Mouse (Mus musculus) C2C12 (cell line): Measurements from ENCODE around the gene Pecr. TPM values are rescaled to one million over a fixed set of nuclear protein-coding genes. Genes with fewer than 3 reads are reported as not detected.
A peak's percentile ranks its signal among the peaks of the same experiment; 100 is the strongest.

Source experiments
- H3K27me3 ChIP-seq: one replicate; pipeline ENCODE4 v1.6.1; 2011; ENCODE audit not compliant: control insufficient read depth, insufficient read depth, insufficient read length
- H3K36me3 ChIP-seq: one replicate; pipeline ENCODE4 v1.6.1; 2011; ENCODE audit not compliant: control insufficient read depth, insufficient read depth
- H3K4me3 ChIP-seq: one replicate; pipeline ENCODE4 v1.5.1; 2011; ENCODE audit warnings: mild to moderate bottlenecking, control low read depth; ENCODE audit not compliant: poor library complexity, insufficient read depth, severe bottlenecking
- H3K79me2 ChIP-seq: one replicate; pipeline ENCODE4 v1.6.1; 2011; ENCODE audit not compliant: control insufficient read depth, insufficient read depth
- H3K79me3 ChIP-seq: one replicate; pipeline ENCODE4 v1.6.1; 2011; ENCODE audit warnings: low read depth, control low read depth
- H3ac ChIP-seq: one replicate; pipeline ENCODE3; 2011; ENCODE audit warnings: low read depth; ENCODE audit not compliant: control insufficient read depth, insufficient read length
- CEBPB ChIP-seq: IDR thresholded peaks from one replicate; pipeline ENCODE4 v1.6.1; 2011; ENCODE audit warnings: low read depth, mild to moderate bottlenecking, control low read depth, moderate library complexity
- CTCF ChIP-seq: IDR thresholded peaks from one replicate; pipeline ENCODE4 v1.5.1; 2011; ENCODE audit not compliant: control insufficient read depth, insufficient read depth, insufficient read length
- FOSL1 ChIP-seq: IDR thresholded peaks from one replicate; pipeline ENCODE4 v1.8.0; 2011; ENCODE audit warnings: mild to moderate bottlenecking, low read length; ENCODE audit not compliant: poor library complexity, insufficient read depth, severe bottlenecking
- MAX ChIP-seq: IDR thresholded peaks from one replicate; pipeline ENCODE4 v1.6.1; 2011; ENCODE audit warnings: mild to moderate bottlenecking, control low read depth
- MYOD1 ChIP-seq: IDR thresholded peaks from one replicate; pipeline ENCODE4 v1.6.1; 2011; ENCODE audit warnings: low read depth; ENCODE audit not compliant: control insufficient read depth, insufficient read length
- MYOG ChIP-seq: IDR thresholded peaks from one replicate; pipeline ENCODE4 v1.6.1; 2011; ENCODE audit not compliant: control insufficient read depth, insufficient read length; ENCODE audit errors: extremely low read depth
- USF1 ChIP-seq: IDR thresholded peaks from one replicate; pipeline ENCODE4 v1.6.1; 2011; ENCODE audit warnings: low read depth, mild to moderate bottlenecking, control low read depth, moderate library complexity
- polyA plus RNA-seq: library from polyadenylated mRNA; unstranded; fragments of >200 nt; fragmentation: generic; extraction: Trizol; gene quantifications from one replicate; pipeline ENCODE4 v1.2.1, GENCODE M21; 2012; ENCODE audit warnings: missing spikeins

The Pecr gene
- polyA plus RNA-seq, 1 experiment = 16.8 TPM

GRCm38 (mm10) chr1:72307317-72307798, 23.2 kb upstream of the Pecr start, which contains the start of gene Xrcc5:
Xrcc5 (plus strand) TSS chr1:72307421.
- Histone ChIP-seq H3K36me3 (peaks cover 4% of the 10 kb centered on the region), H3K79me3 (no peaks in the 10 kb centered on the region), H3K4me3 (peak within 1 kb of the TSS; percentile 44), H3K79me2 (peaks cover 15% of the 10 kb centered on the region), H3K27me3 (no peaks in the 10 kb centered on the region), H3ac (peak within 1 kb of the TSS; percentile 52)
- no peak for TF ChIP-seq MYOD1
- TF ChIP-seq MAX = peak; percentile 93
- no peak for TF ChIP-seq FOSL1
- TF ChIP-seq CEBPB = peak; percentile 93
- no peak for TF ChIP-seq CTCF

- Histone ChIP-seq H3K36me3 (peaks cover 4% of the 10 kb centered on the region), H3K79me2 (peaks cover 15% of the 10 kb centered on the region), H3K27me3 (no peaks in the 10 kb centered on the region), H3K79me3 (no peaks in the 10 kb centered on the region), H3K4me3 (peak overlapping the region; percentile 44), H3ac (no peak overlapping the region)
- TF ChIP-seq MYOD1 = no peak
- TF ChIP-seq CTCF = peak; percentile 43
- TF ChIP-seq MYOG = no peak
- TF ChIP-seq CEBPB = no peak
- TF ChIP-seq FOSL1 = no peak
Observed at GRCm38 (mm10) chr1:72306679-72307181, 22.6 kb upstream of the Pecr start.

DNA sequence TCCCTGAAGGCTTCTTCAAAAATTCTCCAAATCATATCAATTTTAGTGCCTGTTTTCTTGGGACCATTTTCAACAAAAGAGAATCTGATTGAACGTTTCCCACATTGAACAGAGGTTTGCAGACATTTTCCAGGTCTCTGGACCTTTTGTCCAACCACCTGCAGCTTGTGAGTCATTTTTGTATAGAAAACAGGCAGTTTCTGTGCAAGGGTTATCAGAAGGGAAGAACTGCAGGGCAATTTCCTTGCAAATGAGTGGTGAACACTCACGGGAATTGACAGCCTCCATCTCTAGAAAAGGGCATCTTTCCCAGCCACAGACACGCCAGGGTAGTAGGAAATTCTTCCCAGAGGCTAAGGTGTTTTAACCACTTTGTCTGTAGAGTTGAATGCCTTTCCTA, 22.1 kb upstream of the Pecr start:
- Histone ChIP-seq H3K27me3 (no peaks in the 10 kb centered on the region), H3K79me3 (no peaks in the 10 kb centered on the region), H3K36me3 (peaks cover 4% of the 10 kb centered on the region), H3K79me2 (peaks cover 15% of the 10 kb centered on the region), H3K4me3 (no peak overlapping the region), H3ac (no peak overlapping the region)
- TF ChIP-seq FOSL1 (no peak), MYOG (no peak), MAX (no peak), USF1 (no peak), MYOD1 (no peak), CEBPB (no peak)

- H3K4me3 ChIP-seq = no peak overlapping the region
- H3K79me3 ChIP-seq = no peaks in the 10 kb centered on the region
- no peaks in the 10 kb centered on the region for H3K79me2 ChIP-seq
- no peaks in the 10 kb centered on the region for H3K27me3 ChIP-seq
- H3K36me3 ChIP-seq = no peaks in the 10 kb centered on the region
- peak; percentile 63 for TF ChIP-seq USF1
- no peak for TF ChIP-seq MYOD1
- TF ChIP-seq CTCF = no peak
- no peak overlapping the region for H3ac ChIP-seq
Observed at GRCm38 (mm10) chr1:72301845-72302244, 17.7 kb upstream of the Pecr start.

- Histone ChIP-seq H3K79me2 (no peaks in the 10 kb centered on the region), H3ac (no peak overlapping the region), H3K4me3 (no peak overlapping the region), H3K27me3 (no peaks in the 10 kb centered on the region), H3K79me3 (no peaks in the 10 kb centered on the region), H3K36me3 (no peaks in the 10 kb centered on the region)
- TF ChIP-seq USF1 (no peak), MYOG (no peak), MAX (no peak), MYOD1 (no peak), CTCF (no peak), FOSL1 (no peak), CEBPB (no peak)
Observed at GRCm38 (mm10) chr1:72295746-72296145, 11.6 kb upstream of the Pecr start.

- TF ChIP-seq MYOD1 (no peak), MYOG (no peak), CEBPB (no peak), USF1 (no peak), CTCF (no peak), FOSL1 (no peak), MAX (no peak)
- no peaks in the 10 kb centered on the region for H3K27me3 ChIP-seq
- no peaks in the 10 kb centered on the region for H3K36me3 ChIP-seq
- H3K79me3 ChIP-seq = no peaks in the 10 kb centered on the region
- H3ac ChIP-seq = no peak overlapping the region
- no peaks in the 10 kb centered on the region for H3K79me2 ChIP-seq
- no peak overlapping the region for H3K4me3 ChIP-seq
Observed at GRCm38 (mm10) chr1:72293869-72294663, 10.0 kb upstream of the Pecr start.
